Mouse (Mus musculus): ENCODE measurements around the gene Podxl. TPM values are rescaled to one million over a fixed set of nuclear protein-coding genes. Genes with fewer than 3 reads are reported as not detected.
"Not testable (repeated sequence)": the region's sequence is repeated elsewhere in the genome, so short reads cannot be mapped to it uniquely, and the experiment has no call there.

Gene Podxl
- polyA plus RNA-seq, 1 experiment = 149 TPM

- peaks cover under 1% of the 10 kb centered on the region; the same call in 1 of the 2 replicates for H3K27me3 ChIP-seq (replicated peaks; ENCODE audit: control insufficient read depth, insufficient read depth, low read length)
- 46% methylated on average over 7 of the region's 7 CpGs for WGBS
- H3K27ac ChIP-seq (ENCODE audit: insufficient read depth, low read depth, low read length) = no peak overlapping the region
- DNase-seq = no peak
- no peaks in the 10 kb centered on the region for H3K4me1 ChIP-seq (ENCODE audit: control insufficient read depth, insufficient read depth, low read length)
- no peak overlapping the region for H3K4me3 ChIP-seq (ENCODE audit: insufficient read depth, low read depth, low read length)
- H3K36me3 ChIP-seq (ENCODE audit: control insufficient read depth, insufficient read depth, low read length) = no peaks in the 10 kb centered on the region
- TF ChIP-seq CTCF (conservative IDR thresholded peaks at IDR 0.05; ENCODE audit: insufficient read depth, insufficient read length, low read depth, low read length) = no peak
- TF ChIP-seq POLR2A (IDR thresholded peaks at IDR 0.05; ENCODE audit: low read depth, low read length) = no peak
These were observed 4.4 kb upstream of the Podxl start for GRCm38 (mm10) chr6:31568070-31568595.

DNA sequence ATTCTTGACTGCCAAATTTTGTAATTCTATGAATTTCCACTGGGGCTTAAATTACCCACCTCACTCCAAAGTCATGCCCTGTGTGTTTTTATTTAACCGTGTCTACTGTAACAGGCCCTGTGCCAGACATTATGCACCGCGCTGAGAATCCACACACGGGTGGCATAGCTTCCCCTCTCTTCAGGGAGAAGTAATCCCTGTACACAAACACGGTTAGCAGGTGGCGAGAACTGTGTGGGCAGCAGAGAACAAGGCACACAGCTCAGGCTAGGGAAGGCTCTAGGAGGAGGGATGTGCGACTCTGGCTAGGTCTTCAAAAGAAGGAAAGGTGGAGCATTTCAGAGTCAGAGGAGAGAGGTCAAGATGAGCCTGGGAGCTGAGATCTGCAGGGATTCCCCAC lies 3.4 kb upstream of the Podxl start:
- H3K27me3 ChIP-seq (replicated peaks; ENCODE audit: control insufficient read depth, insufficient read depth, low read length) = peaks cover 4% of the 10 kb centered on the region; the same call in 1 of the 2 replicates
- H3K4me1 ChIP-seq (ENCODE audit: control insufficient read depth, insufficient read depth, low read length) = no peaks in the 10 kb centered on the region
- H3K4me3 ChIP-seq (ENCODE audit: insufficient read depth, low read depth, low read length) = no peak overlapping the region
- TF ChIP-seq CTCF (conservative IDR thresholded peaks at IDR 0.05; ENCODE audit: insufficient read depth, insufficient read length, low read depth, low read length) (no peak), POLR2A (IDR thresholded peaks at IDR 0.05; ENCODE audit: low read depth, low read length) (no peak)
- no peak overlapping the region for H3K27ac ChIP-seq (ENCODE audit: insufficient read depth, low read depth, low read length)
- H3K36me3 ChIP-seq (ENCODE audit: control insufficient read depth, insufficient read depth, low read length) = no peaks in the 10 kb centered on the region
- WGBS = 43% methylated on average over 7 of the region's 7 CpGs
- DNase-seq = no peak

DNA sequence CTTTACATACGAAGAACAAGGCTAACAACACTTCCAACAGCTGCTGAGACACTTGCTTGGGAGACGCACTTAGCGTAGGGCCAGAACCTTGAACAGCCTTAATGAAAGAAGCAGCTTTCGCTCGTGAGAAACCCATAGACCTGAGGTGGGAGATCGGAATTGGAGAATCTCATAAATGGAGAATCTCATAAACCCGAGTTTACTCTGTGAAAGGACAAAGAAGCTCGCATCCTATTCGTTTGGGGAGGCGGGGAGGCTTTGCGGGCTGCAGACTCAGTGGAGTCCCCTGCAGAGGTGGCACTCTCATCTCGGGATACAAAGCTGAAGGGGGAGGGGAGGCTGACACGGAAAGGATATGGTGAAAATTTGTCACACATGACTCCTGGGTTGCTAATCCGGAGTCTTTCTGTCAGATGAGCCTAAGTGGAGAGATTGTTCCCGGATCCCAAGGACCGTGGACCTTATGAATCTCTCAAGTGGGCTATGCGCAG lies 1.2 kb upstream of the Podxl start:
- no peak overlapping the region for H3K4me3 ChIP-seq (ENCODE audit: insufficient read depth, low read depth, low read length)
- no peak for TF ChIP-seq POLR2A (IDR thresholded peaks at IDR 0.05; ENCODE audit: low read depth, low read length)
- no peak for TF ChIP-seq CTCF (conservative IDR thresholded peaks at IDR 0.05; ENCODE audit: insufficient read depth, insufficient read length, low read depth, low read length)
- peaks cover 4% of the 10 kb centered on the region; the same call in 1 of the 2 replicates for H3K27me3 ChIP-seq (replicated peaks; ENCODE audit: control insufficient read depth, insufficient read depth, low read length)
- 14% methylated on average over 17 of the region's 17 CpGs for WGBS
- H3K27ac ChIP-seq (ENCODE audit: insufficient read depth, low read depth, low read length) = peak overlapping the region; percentile 42
- DNase-seq = peak; percentile 43
- H3K4me1 ChIP-seq (ENCODE audit: control insufficient read depth, insufficient read depth, low read length) = no peaks in the 10 kb centered on the region
- H3K36me3 ChIP-seq (ENCODE audit: control insufficient read depth, insufficient read depth, low read length) = no peaks in the 10 kb centered on the region

GRCm38 (mm10) chr6:31564182-31564531 lies 376 bp upstream of the Podxl start:
- no peaks in the 10 kb centered on the region for H3K36me3 ChIP-seq (ENCODE audit: control insufficient read depth, insufficient read depth, low read length)
- H3K4me1 ChIP-seq (ENCODE audit: control insufficient read depth, insufficient read depth, low read length) = no peaks in the 10 kb centered on the region
- DNase-seq = no peak
- peaks cover 4% of the 10 kb centered on the region; the same call in 1 of the 2 replicates for H3K27me3 ChIP-seq (replicated peaks; ENCODE audit: control insufficient read depth, insufficient read depth, low read length)
- under 1% methylated on average over 18 of the region's 18 CpGs for WGBS
- H3K27ac ChIP-seq (ENCODE audit: insufficient read depth, low read depth, low read length) = peak overlapping the region; percentile 82
- TF ChIP-seq CTCF (conservative IDR thresholded peaks at IDR 0.05; ENCODE audit: insufficient read depth, insufficient read length, low read depth, low read length) = no peak
- no peak for TF ChIP-seq POLR2A (IDR thresholded peaks at IDR 0.05; ENCODE audit: low read depth, low read length)
- peak overlapping the region; percentile 50 for H3K4me3 ChIP-seq (ENCODE audit: insufficient read depth, low read depth, low read length)

- 15% methylated on average over 16 of the region's 16 CpGs for WGBS
- no peak for TF ChIP-seq CTCF (conservative IDR thresholded peaks at IDR 0.05; ENCODE audit: insufficient read depth, insufficient read length, low read depth, low read length)
- TF ChIP-seq POLR2A (IDR thresholded peaks at IDR 0.05; ENCODE audit: low read depth, low read length) = no peak
- no peak for DNase-seq
- Histone ChIP-seq H3K4me1 (ENCODE audit: control insufficient read depth, insufficient read depth, low read length) (no peaks in the 10 kb centered on the region), H3K36me3 (ENCODE audit: control insufficient read depth, insufficient read depth, low read length) (no peaks in the 10 kb centered on the region), H3K4me3 (ENCODE audit: insufficient read depth, low read depth, low read length) (peak overlapping the region; percentile 50), H3K27ac (ENCODE audit: insufficient read depth, low read depth, low read length) (peak overlapping the region; percentile 74), H3K27me3 (replicated peaks; ENCODE audit: control insufficient read depth, insufficient read depth, low read length) (peaks cover 4% of the 10 kb centered on the region; the same call in 1 of the 2 replicates)
These were observed 1.3 kb downstream of the Podxl start for GRCm38 (mm10) chr6:31562371-31563080.

DNA sequence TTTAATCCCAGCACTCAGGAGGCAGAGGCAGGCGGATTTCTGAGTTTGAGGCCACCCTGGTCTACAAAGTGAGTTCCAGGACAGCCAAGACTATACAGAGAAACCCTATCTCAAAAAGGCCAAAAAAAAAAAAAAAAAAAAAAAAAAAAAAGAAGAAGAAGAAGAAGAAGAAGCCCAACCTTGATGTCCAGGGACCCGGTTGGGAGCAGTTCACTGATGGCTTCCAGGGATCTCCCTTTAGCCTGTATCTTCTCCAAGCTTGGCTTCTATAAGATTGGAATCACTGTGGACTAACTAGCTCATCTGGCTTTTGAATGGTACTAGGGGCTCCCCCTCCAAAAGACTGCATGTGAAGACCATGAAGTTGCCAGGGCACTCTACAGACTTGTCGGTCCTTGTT lies 1.8 kb downstream of the Podxl start:
- H3K27me3 ChIP-seq (replicated peaks; ENCODE audit: control insufficient read depth, insufficient read depth, low read length); DNase-seq; H3K4me1 ChIP-seq (ENCODE audit: control insufficient read depth, insufficient read depth, low read length); H3K36me3 ChIP-seq (ENCODE audit: control insufficient read depth, insufficient read depth, low read length): not testable (repeated sequence)
- peak overlapping the region; percentile 74 for H3K27ac ChIP-seq (ENCODE audit: insufficient read depth, low read depth, low read length)
- WGBS = 71% methylated on average over 3 of the region's 3 CpGs
- H3K4me3 ChIP-seq (ENCODE audit: insufficient read depth, low read depth, low read length) = peak overlapping the region; percentile 50

- H3K36me3 ChIP-seq (ENCODE audit: control insufficient read depth, insufficient read depth, low read length) = no peaks in the 10 kb centered on the region
- peak overlapping the region; percentile 41 for H3K4me3 ChIP-seq (ENCODE audit: insufficient read depth, low read depth, low read length)
- DNase-seq = no peak
- H3K27me3 ChIP-seq (replicated peaks; ENCODE audit: control insufficient read depth, insufficient read depth, low read length) = peaks cover 4% of the 10 kb centered on the region; the same call in 1 of the 2 replicates
- H3K4me1 ChIP-seq (ENCODE audit: control insufficient read depth, insufficient read depth, low read length) = no peaks in the 10 kb centered on the region
- WGBS = 25% methylated on average over 13 of the region's 13 CpGs
- peak overlapping the region; percentile 2 for H3K27ac ChIP-seq (ENCODE audit: insufficient read depth, low read depth, low read length)
- no peak for TF ChIP-seq CTCF (conservative IDR thresholded peaks at IDR 0.05; ENCODE audit: insufficient read depth, insufficient read length, low read depth, low read length)
- no peak for TF ChIP-seq POLR2A (IDR thresholded peaks at IDR 0.05; ENCODE audit: low read depth, low read length)
These were observed 3.4 kb downstream of the Podxl start for GRCm38 (mm10) chr6:31560138-31560959.

All from kidney, adult 2 months (tissue).